Mouse (Mus musculus) E14TG2a.4 (cell line): ENCODE measurements at regions not wholly inside any gene's neighbourhood (a gene's known extent, or its start where the extent isn't known, plus 50 kb on each side); places are given as distances from the start of the nearest gene placed in this dataset.

Experiments
- H3K27me3 ChIP-seq: 2 replicates; pipeline ENCODE4 v1.6.1; 2014; ENCODE audit warnings: low read length, control low read depth; ENCODE audit not compliant: insufficient read depth
- H3K36me3 ChIP-seq: 2 replicates; pipeline ENCODE4 v1.6.1; 2014; ENCODE audit warnings: low read length, control low read depth; ENCODE audit not compliant: insufficient read depth
- H3K4me1 ChIP-seq: replicated peaks from 2 replicates; pipeline ENCODE4 v1.6.1; 2014; ENCODE audit warnings: low read depth, low read length, control low read depth
- H3K4me3 ChIP-seq: replicated peaks from 2 replicates; pipeline ENCODE4 v1.5.1; 2014; ENCODE audit warnings: mild to moderate bottlenecking, low read length
- H3K9me3 ChIP-seq: 2 replicates; pipeline ENCODE4 v1.6.1; 2014; ENCODE audit warnings: low read length, control low read depth
- CTCF ChIP-seq: conservative IDR thresholded peaks from 2 replicates; pipeline ENCODE4 v1.5.1; 2014; ENCODE audit warnings: low read length
- NANOG ChIP-seq: IDR thresholded peaks from 2 replicates; pipeline ENCODE4 v1.6.1; 2014; ENCODE audit warnings: borderline replicate concordance, low read length, mixed read lengths
- POU5F1 ChIP-seq: IDR thresholded peaks from 2 replicates; pipeline ENCODE4 v1.6.1; 2014; ENCODE audit warnings: low read length, borderline replicate concordance

- Histone ChIP-seq H3K9me3 (peaks cover 14% of the 10 kb centered on the region), H3K4me1 (peaks cover 23% of the 10 kb centered on the region), H3K27me3 (peaks cover 6% of the 10 kb centered on the region), H3K36me3 (no peaks in the 10 kb centered on the region), H3K4me3 (no peak overlapping the region)
- TF ChIP-seq POU5F1 (no peak), NANOG (no peak), CTCF (no peak)
Measured at GRCm38 (mm10) chr6:89052758-89053460, 150.9 kb downstream of the Tpra1 start.

GRCm38 (mm10) chr6:89054060-89054459, 152.0 kb downstream of the Tpra1 start:
- TF ChIP-seq POU5F1 (no peak), NANOG (no peak), CTCF (no peak)
- Histone ChIP-seq H3K4me1 (peaks cover 24% of the 10 kb centered on the region), H3K9me3 (peaks cover 14% of the 10 kb centered on the region)

GRCm38 (mm10) chr6:89059431-89059975, 157.5 kb downstream of the Tpra1 start:
- Histone ChIP-seq H3K9me3 (peaks cover 5% of the 10 kb centered on the region), H3K27me3 (peaks cover 6% of the 10 kb centered on the region; the same call in 1 of the 2 replicates), H3K36me3 (no peaks in the 10 kb centered on the region), H3K4me3 (no peak overlapping the region), H3K4me1 (peaks cover 38% of the 10 kb centered on the region)
- TF ChIP-seq POU5F1 (no peak), NANOG (peak; percentile 99)

More at GRCm38 (mm10) chr6:89054060-89054459, 152.0 kb downstream of the Tpra1 start:
- Histone ChIP-seq H3K4me3 (no peak overlapping the region), H3K27me3 (peaks cover 6% of the 10 kb centered on the region), H3K36me3 (no peaks in the 10 kb centered on the region)

GRCm38 (mm10) chr6:89064977-89065580, 163.0 kb downstream of the Tpra1 start:
- H3K9me3 ChIP-seq, result peaks cover 10% of the 10 kb centered on the region
- TF ChIP-seq NANOG, result no peak
- no peak for TF ChIP-seq CTCF
- TF ChIP-seq POU5F1, result no peak
- peaks cover 22% of the 10 kb centered on the region for H3K4me1 ChIP-seq
- no peak overlapping the region for H3K4me3 ChIP-seq
- H3K36me3 ChIP-seq, result no peaks in the 10 kb centered on the region
- H3K27me3 ChIP-seq, result peaks cover 32% of the 10 kb centered on the region

GRCm38 (mm10) chr6:89066588-89066987, 164.5 kb downstream of the Tpra1 start:
- H3K27me3 ChIP-seq, result peaks cover 32% of the 10 kb centered on the region
- no peak overlapping the region for H3K4me3 ChIP-seq
- H3K9me3 ChIP-seq, result peaks cover 5% of the 10 kb centered on the region
- no peaks in the 10 kb centered on the region for H3K36me3 ChIP-seq
- no peak for TF ChIP-seq NANOG
- TF ChIP-seq POU5F1, result no peak
- no peak for TF ChIP-seq CTCF
- H3K4me1 ChIP-seq, result peaks cover 22% of the 10 kb centered on the region

- Histone ChIP-seq H3K36me3 (no peaks in the 10 kb centered on the region), H3K4me3 (no peak overlapping the region), H3K4me1 (peaks cover 8% of the 10 kb centered on the region; the same call in 1 of the 2 replicates), H3K9me3 (peaks cover 5% of the 10 kb centered on the region), H3K27me3 (peaks cover 28% of the 10 kb centered on the region)
- TF ChIP-seq POU5F1 (no peak), CTCF (no peak), NANOG (no peak)
Measured at GRCm38 (mm10) chr6:89068286-89068685, 166.2 kb downstream of the Tpra1 start.

GRCm38 (mm10) chr6:89069108-89069507, 167.1 kb downstream of the Tpra1 start:
- Histone ChIP-seq H3K4me3 (no peak overlapping the region), H3K36me3 (no peaks in the 10 kb centered on the region), H3K27me3 (peaks cover 26% of the 10 kb centered on the region), H3K9me3 (peaks cover 5% of the 10 kb centered on the region), H3K4me1 (peaks cover 9% of the 10 kb centered on the region; the same call in 1 of the 2 replicates)
- TF ChIP-seq POU5F1 (no peak), NANOG (no peak), CTCF (no peak)

- Histone ChIP-seq H3K9me3 (peaks cover 5% of the 10 kb centered on the region), H3K27me3 (peaks cover 26% of the 10 kb centered on the region), H3K4me1 (peaks cover 6% of the 10 kb centered on the region; the same call in 1 of the 2 replicates), H3K4me3 (no peak overlapping the region), H3K36me3 (no peaks in the 10 kb centered on the region)
- TF ChIP-seq CTCF, result no peak
- TF ChIP-seq POU5F1, result no peak
- TF ChIP-seq NANOG, result no peak
Measured at GRCm38 (mm10) chr6:89070011-89070410, 168.0 kb downstream of the Tpra1 start.
